In the genomic region with DNA sequence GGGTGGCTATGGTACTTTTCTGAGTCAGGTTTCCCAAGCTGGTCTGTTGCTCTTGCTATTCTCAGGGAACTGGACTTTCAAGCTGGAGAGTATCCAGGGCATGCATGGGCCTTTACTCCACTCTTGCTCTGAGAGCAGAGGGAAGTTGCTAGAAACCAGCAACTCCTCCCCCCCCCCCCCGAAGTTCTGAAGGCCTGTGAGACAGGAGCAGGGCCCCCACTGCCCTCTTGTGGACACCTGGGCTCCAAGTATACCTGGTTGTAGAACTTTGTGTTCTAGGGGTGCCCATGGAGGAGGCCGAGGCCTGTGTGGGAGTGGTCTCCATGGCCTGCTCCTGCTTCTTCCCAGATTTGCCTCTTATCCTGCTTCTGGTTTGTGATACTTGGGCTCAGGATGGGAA, we compare ENCODE assay signal across 26 mouse cellular contexts.
DNase-seq lines count a peak whose midpoint lies in the region; ATAC-seq and TF ChIP-seq lines count a peak whose summit lies in the region.
"Had no signal": no experiment of that assay in that cellular context is flagged by ENCODE, and none has a peak within 500 bp of the region (broad histone marks: within the 10 kb centered on the region; RNA-seq: fewer than 3 reads in every experiment).

No protein-coding gene starts in this region.

- H3K36me3 ChIP-seq in CH12.LX (replicated peaks in 1 of 2; ENCODE audit: control insufficient read depth in 1 of 2, insufficient read depth in 1 of 2, low read length in 1 of 2): peaks cover 19 to 68% of the 10 kb centered on the region in 2 experiments
- H3K36me3 ChIP-seq in spleen, adult 2 months (ENCODE audit: control insufficient read depth, insufficient read depth, low read length): no peaks in the 10 kb centered on the region
- no peaks in the 10 kb centered on the region for H3K36me3 ChIP-seq in forebrain, embryonic 11.5 days (ENCODE audit: control insufficient read depth, insufficient read depth, low read length)
- H3K36me3 ChIP-seq: forebrain, embryonic 10.5 days; G1E; heart, embryonic 12.5 days; hindbrain, embryonic 10.5 days; limb, embryonic 15.5 days; liver, embryonic 15.5 days; midbrain, embryonic 13.5 days had no signal

- 0 out of 2 replicates have a peak, but pooled peaks cover 5% of the 10 kb centered on the region for H3K79me2 ChIP-seq in CH12.LX (replicated peaks; ENCODE audit: control insufficient read depth, extremely low read depth, insufficient read depth, poor library complexity, severe bottlenecking)

- H3K9ac ChIP-seq in CH12.LX (ENCODE audit: insufficient read depth, low read depth): peak overlapping the region; percentile 51
- H3K9ac ChIP-seq in forebrain, embryonic 11.5 days (ENCODE audit: low read length): no peak overlapping the region
- H3K9ac ChIP-seq: forebrain, postnatal 0 days; heart, embryonic 12.5 days; limb, embryonic 15.5 days; liver, embryonic 15.5 days; midbrain, embryonic 13.5 days had no signal

- no peaks in the 10 kb centered on the region for H3K9me3 ChIP-seq in CH12.LX (replicated peaks; ENCODE audit: low read length)
- H3K9me3 ChIP-seq in forebrain, embryonic 11.5 days (ENCODE audit: control insufficient read depth, low read length): no peaks in the 10 kb centered on the region
- H3K9me3 ChIP-seq: forebrain, embryonic 10.5 days; heart, embryonic 12.5 days; hindbrain, embryonic 10.5 days; limb, embryonic 15.5 days; liver, embryonic 15.5 days; midbrain, embryonic 13.5 days had no signal

- in situ Hi-C loops in CH12.LX (cut with MboI; ENCODE audit: low pct_ligation_motif_present, low pct_unique_long_range_greater_than_20kb, low sequenced_read_pairs): loop anchor here (5.0 to 25.0 kb wide), 2 partner anchors 35 to 180 kb away; no protein-coding TSS in a partner anchor

- no peak for ATAC-seq in forebrain, embryonic 11.5 days (replicated peaks; ENCODE audit: low FRiP score)
- ATAC-seq: forebrain, postnatal 0 days; hindbrain, embryonic 16.5 days; intestine, embryonic 16.5 days; midbrain, embryonic 13.5 days had no signal

- H3K4me1 ChIP-seq in CH12.LX (ENCODE audit: control insufficient read depth in 1 of 2, insufficient read depth in 2 of 2): peaks cover 70 to 78% of the 10 kb centered on the region in 2 experiments
- H3K4me1 ChIP-seq in spleen, adult 2 months (ENCODE audit: control insufficient read depth, insufficient read depth, insufficient read length): peaks cover 21% of the 10 kb centered on the region; the same call in 1 of the 2 replicates
- H3K4me1 ChIP-seq in forebrain, embryonic 11.5 days (replicated peaks; ENCODE audit: control insufficient read depth, insufficient read depth, low read length): no peaks in the 10 kb centered on the region
- H3K4me1 ChIP-seq: forebrain, embryonic 10.5 days; heart, embryonic 12.5 days; hindbrain, embryonic 10.5 days; limb, embryonic 15.5 days; liver, embryonic 15.5 days; midbrain, embryonic 13.5 days had no signal

- peak; percentile 25 for DNase-seq in thymus, postnatal 14 days
- no peak for DNase-seq in thymus, postnatal 0 days (ENCODE audit: low spot score)
- peak; percentile 73 for DNase-seq in CH12.LX (ENCODE audit: extremely low read depth)
- DNase-seq in spleen, adult 2 months (ENCODE audit: low read depth in 1 of 2, low spot score in 2 of 2): peak; percentile 54 to 83
- no peak for DNase-seq in forebrain, embryonic 11.5 days (ENCODE audit: low spot score)
- DNase-seq in kidney, postnatal 25 days: no peak
- no peak for DNase-seq in right cerebral cortex, postnatal 10 days (ENCODE audit: low spot score in 2 of 2)
- DNase-seq: adrenal gland, adult 8-10 months; cerebellum, adult 18-20 months; cerebellum, postnatal 14 days; forebrain, postnatal 0 days; gastrocnemius, postnatal 25 days; heart, postnatal 10 days; kidney, adult 9 months; kidney, postnatal 14 days; lung, postnatal 10 days had no signal

- no peaks in the 10 kb centered on the region for H3K27me3 ChIP-seq in CH12.LX (replicated peaks)
- H3K27me3 ChIP-seq in spleen, adult 2 months (ENCODE audit: control insufficient read depth, insufficient read depth, low read length): no peaks in the 10 kb centered on the region
- H3K27me3 ChIP-seq in forebrain, embryonic 11.5 days (ENCODE audit: control insufficient read depth, insufficient read depth, low read length): no peaks in the 10 kb centered on the region
- H3K27me3 ChIP-seq: heart, embryonic 12.5 days; limb, embryonic 15.5 days; liver, embryonic 15.5 days; midbrain, embryonic 13.5 days had no signal

- TF ChIP-seq CTCF in CH12.LX (conservative IDR thresholded peaks at IDR 0.05 in 1 of 2, IDR thresholded peaks at IDR 0.05 in 1 of 2; ENCODE audit: low read depth in 2 of 2, low read length in 2 of 2): peak in 1 of 2 experiments; percentile 77; a peak in 2 of 4 replicates
- peak; percentile 56; the same call in 1 of the 2 replicates for TF ChIP-seq CTCF in spleen, adult 2 months (IDR thresholded peaks at IDR 0.05; ENCODE audit: extremely low read depth, insufficient read depth, insufficient read length, insufficient replicate concordance)

- H3K4me2 ChIP-seq in CH12.LX (ENCODE audit: insufficient read depth, low read depth, poor library complexity, severe bottlenecking): peak overlapping the region; percentile 14
- H3K4me2 ChIP-seq in forebrain, embryonic 11.5 days (ENCODE audit: low read depth, low read length, severe bottlenecking): no peak overlapping the region
- H3K4me2 ChIP-seq: heart, embryonic 12.5 days; limb, embryonic 15.5 days; liver, embryonic 15.5 days; midbrain, embryonic 13.5 days had no signal

- peak overlapping the region; percentile 99 for H3K27ac ChIP-seq in CH12.LX (ENCODE audit: insufficient read depth, low read depth)
- H3K27ac ChIP-seq in spleen, adult 2 months (ENCODE audit: insufficient read depth, low read length): peak overlapping the region; percentile 66
- H3K27ac ChIP-seq in forebrain, embryonic 11.5 days (ENCODE audit: low read depth, low read length): no peak overlapping the region
- H3K27ac ChIP-seq: forebrain, embryonic 10.5 days; hindbrain, embryonic 10.5 days; left cerebral cortex, adult 2 months; limb, embryonic 15.5 days; liver, embryonic 15.5 days; midbrain, embryonic 13.5 days had no signal

- TF ChIP-seq RAD21 in CH12.LX (IDR thresholded peaks at IDR 0.05; ENCODE audit: low read depth, low read length): peak; percentile 64

- TF ChIP-seq EP300 in CH12.LX (IDR thresholded peaks at IDR 0.05; ENCODE audit: low read length): no peak

- H3K4me3 ChIP-seq in CH12.LX (replicated peaks in 1 of 3; ENCODE audit: low read depth in 2 of 3, low read length in 2 of 3, poor library complexity in 1 of 3): peak overlapping the region in 1 of 3 experiments; percentile 0
- H3K4me3 ChIP-seq in spleen, adult 2 months (ENCODE audit: extremely low read depth, insufficient read depth, insufficient read length): no peak overlapping the region
- H3K4me3 ChIP-seq in forebrain, embryonic 11.5 days (ENCODE audit: low read depth, low read length): no peak overlapping the region
- H3K4me3 ChIP-seq: forebrain, embryonic 10.5 days; heart, embryonic 12.5 days; hindbrain, embryonic 10.5 days; left cerebral cortex, adult 2 months; limb, embryonic 15.5 days; liver, embryonic 15.5 days; midbrain, embryonic 13.5 days had no signal

- WGBS in spleen, adult 2 months: 54% methylated on average over 2 of the region's 2 CpGs
- 76% methylated on average over 2 of the region's 2 CpGs for WGBS in forebrain, embryonic 11.5 days

- dilution Hi-C loops in CH12.LX (cut with MboI; ENCODE audit: extremely low pct_ligation_motif_present, extremely low pct_unique_long_range_greater_than_20kb, low sequenced_read_pairs): no loop called here

- TF ChIP-seq POLR2A in CH12.LX (IDR thresholded peaks at IDR 0.05; ENCODE audit: low read depth, low read length): 0 out of 2 replicates have a peak, but pooled peaks have one; percentile 20
- no peak for TF ChIP-seq POLR2A in spleen, adult 2 months (IDR thresholded peaks at IDR 0.05; ENCODE audit: low read depth, low read length)

TF ChIP-seq in CH12.LX, 34 proteins besides CTCF, POLR2A, EP300 and RAD21 (continues in another document):
- TF ChIP-seq BHLHE40 (IDR thresholded peaks at IDR 0.05; ENCODE audit: low read depth, low read length) (no peak; the same call in 1 of the 2 replicates), KAT2A (IDR thresholded peaks at IDR 0.05; ENCODE audit: insufficient replicate concordance, low read length) (0 out of 2 replicates have a peak, but pooled peaks have one; percentile 53), PAX5 (IDR thresholded peaks at IDR 0.05; ENCODE audit: low read length) (no peak), ZNF384 (IDR thresholded peaks at IDR 0.05; ENCODE audit: low read depth, low read length) (no peak), MEF2A (IDR thresholded peaks at IDR 0.05; ENCODE audit: borderline replicate concordance, low read depth, low read length) (0 out of 2 replicates have a peak, but pooled peaks have one; percentile 39), RCOR1 (conservative IDR thresholded peaks at IDR 0.05; ENCODE audit: low read depth, low read length) (peak; percentile 39; the same call in 1 of the 2 replicates), ETS1 (conservative IDR thresholded peaks at IDR 0.05; ENCODE audit: low read depth, low read length) (no peak; the same call in 1 of the 2 replicates), CHD2 (IDR thresholded peaks at IDR 0.05; ENCODE audit: low read length) (peak; percentile 79), HCFC1 (IDR thresholded peaks at IDR 0.05; ENCODE audit: low read depth, low read length) (no peak), ZC3H11A (IDR thresholded peaks at IDR 0.05; ENCODE audit: low read depth, low read length) (peak; percentile 24; the same call in 1 of the 2 replicates), GABPA (IDR thresholded peaks at IDR 0.05; ENCODE audit: insufficient replicate concordance, low read depth, low read length) (no peak), NELFE (IDR thresholded peaks at IDR 0.05; ENCODE audit: low read depth, low read length) (peak; percentile 35), UBTF (IDR thresholded peaks at IDR 0.05; ENCODE audit: low read depth, low read length) (no peak), SMC3 (IDR thresholded peaks at IDR 0.05; ENCODE audit: low read depth, low read length) (peak; percentile 83), USF2 (conservative IDR thresholded peaks at IDR 0.05; ENCODE audit: low read depth, low read length) (no peak), JUN (IDR thresholded peaks at IDR 0.05; ENCODE audit: insufficient read depth, low read depth, low read length) (no peak), TCF12 (IDR thresholded peaks at IDR 0.05; ENCODE audit: low read depth, low read length) (peak; percentile 71; the same call in 1 of the 2 replicates), MAX (IDR thresholded peaks at IDR 0.05; ENCODE audit: low read length) (no peak; the same call in 1 of the 2 replicates), ZKSCAN1 (IDR thresholded peaks at IDR 0.05; ENCODE audit: borderline replicate concordance, low read depth, low read length) (no peak), MAZ (IDR thresholded peaks at IDR 0.05; ENCODE audit: low read depth, low read length) (peak; percentile 97), POLR2AphosphoS2 (IDR thresholded peaks at IDR 0.05; ENCODE audit: low read depth, low read length) (peak; percentile 96), NRF1 (IDR thresholded peaks at IDR 0.05; ENCODE audit: low read depth, low read length) (no peak)

Comparison
In these comparisons a context has a peak if more than half of its experiments do, and no peak if none do; other contexts are left out.
1. DNase-seq: peak in thymus, postnatal 14 days (single experiment), CH12.LX (single experiment) and spleen, adult 2 months (2 of 2); none in thymus, postnatal 0 days (single experiment), forebrain, embryonic 11.5 days (single experiment), kidney, postnatal 25 days (0 of 2) and right cerebral cortex, postnatal 10 days (0 of 2).